Mouse (Mus musculus) cerebellum, adult 2 months (tissue): ENCODE measurements around the gene Psmd14. TPM values are rescaled to one million over a fixed set of nuclear protein-coding genes. Genes with fewer than 3 reads are reported as not detected.

Source experiments
- DNase-seq, 2 experiments: peaks; one replicate each; pipeline ENCODE4 v3.0.0; 2021
- H3K27ac ChIP-seq: fragments of 200-500 bp; 2 replicates; pipeline ENCODE4 v1.5.1; 2012; ENCODE audit warnings: low read length, control low read depth, inconsistent platforms; ENCODE audit not compliant: insufficient read depth
- H3K27me3 ChIP-seq: fragments of 200-500 bp; 2 replicates; pipeline ENCODE4 v1.6.1; 2012; ENCODE audit warnings: inconsistent platforms, mild to moderate bottlenecking, low read length, moderate library complexity; ENCODE audit not compliant: control insufficient read depth, insufficient read depth
- H3K4me1 ChIP-seq: fragments of 200-500 bp; 2 replicates; pipeline ENCODE4 v1.6.1; 2011; ENCODE audit warnings: low read length; ENCODE audit not compliant: control insufficient read depth, insufficient read depth
- H3K4me3 ChIP-seq: fragments of 200-500 bp; replicated peaks from 2 replicates; pipeline ENCODE3; 2011; ENCODE audit warnings: mild to moderate bottlenecking, low read depth, low read length, control low read depth; ENCODE audit not compliant: insufficient read depth
- CTCF ChIP-seq: fragments of 200-500 bp; IDR thresholded peaks from 2 replicates; pipeline ENCODE4 v1.5.1; 2011; ENCODE audit warnings: low read depth, mild to moderate bottlenecking, control low read depth, low read length, moderate library complexity, borderline replicate concordance; ENCODE audit not compliant: insufficient read depth
- POLR2A ChIP-seq: fragments of 200-500 bp; IDR thresholded peaks from 2 replicates; pipeline ENCODE4 v1.6.1; 2011; ENCODE audit warnings: low read length, control low read depth, borderline replicate concordance; ENCODE audit not compliant: insufficient read depth
- WGBS: fragments of 180-500 bp; shearing (Covaris S2); methylation state at CpG from one replicate; pipeline ENCODE4 v1.1.7; 2018; 5-methylcytosine and 5-hydroxymethylcytosine counted together
- polyA plus RNA-seq: library from polyadenylated mRNA; depleted of rRNA; stranded (reverse); fragments of >200 nt; gene quantifications from 2 replicates; pipeline ENCODE4 v1.2.3, GENCODE M21; 2012

Psmd14 gene
- polyA plus RNA-seq, 1 experiment = 90.2 TPM

DNA sequence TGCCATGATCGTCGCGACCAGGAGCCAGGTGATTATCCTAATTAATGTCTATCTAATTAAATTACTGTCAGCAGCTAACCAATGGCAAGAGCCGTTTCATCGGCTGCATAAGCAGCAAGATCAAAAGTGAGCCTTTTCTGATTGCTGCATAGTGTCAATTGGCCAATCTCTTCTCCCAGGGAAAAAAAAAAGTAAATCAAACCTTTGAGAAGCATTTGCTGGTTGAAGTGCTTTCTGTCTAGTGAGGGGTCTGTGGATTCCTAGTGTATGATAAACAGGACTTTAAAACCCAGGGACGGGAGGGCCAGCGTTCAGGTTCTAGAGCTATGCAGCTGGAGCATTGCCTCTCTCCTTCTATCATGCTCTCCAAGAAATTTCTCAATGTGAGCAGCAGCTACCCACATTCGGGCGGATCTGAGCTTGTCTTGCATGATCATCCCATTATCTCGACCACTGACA, 92.9 kb downstream of the Psmd14 start:
- no peak for TF ChIP-seq POLR2A
- TF ChIP-seq CTCF = no peak
- H3K4me1 ChIP-seq = peaks cover 5% of the 10 kb centered on the region
- peak overlapping the region; percentile 4 for H3K4me3 ChIP-seq
- DNase-seq = peak in 1 of 2 experiments; percentile 36
- no peak overlapping the region for H3K27ac ChIP-seq
- peaks cover 3% of the 10 kb centered on the region; the same call in 1 of the 2 replicates for H3K27me3 ChIP-seq
- WGBS = 4% methylated on average over 10 of the region's 10 CpGs

DNA sequence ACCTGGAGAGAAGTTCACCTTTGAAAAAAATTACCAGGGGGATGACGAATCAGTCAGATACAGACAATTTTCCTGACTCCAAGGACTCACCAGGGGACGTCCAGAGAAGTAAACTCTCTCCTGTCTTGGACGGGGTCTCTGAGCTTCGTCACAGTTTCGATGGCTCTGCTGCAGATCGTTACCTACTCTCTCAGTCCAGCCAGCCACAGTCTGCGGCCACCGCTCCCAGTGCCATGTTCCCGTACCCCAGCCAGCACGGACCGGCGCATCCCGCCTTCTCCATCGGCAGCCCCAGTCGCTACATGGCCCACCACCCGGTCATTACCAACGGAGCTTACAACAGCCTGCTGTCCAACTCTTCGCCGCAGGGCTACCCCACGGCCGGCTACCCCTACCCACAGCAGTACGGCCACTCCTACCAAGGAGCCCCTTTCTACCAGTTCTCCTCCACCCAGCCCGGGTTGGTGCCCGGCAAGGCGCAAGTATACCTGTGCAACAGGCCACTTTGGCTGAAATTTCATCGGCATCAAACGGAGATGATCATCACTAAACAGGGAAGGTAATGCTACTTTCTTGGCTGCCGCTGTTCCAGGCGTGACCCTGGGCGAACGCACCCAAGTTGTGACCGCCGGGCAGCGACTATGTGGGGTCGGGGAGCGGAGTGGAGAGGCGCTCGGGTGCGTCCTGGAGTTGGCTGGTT, 93.5 kb downstream of the Psmd14 start:
- 3% methylated on average over 39 of the region's 39 CpGs for WGBS
- peaks cover 5% of the 10 kb centered on the region for H3K4me1 ChIP-seq
- no peak for TF ChIP-seq POLR2A
- TF ChIP-seq CTCF = no peak
- H3K27me3 ChIP-seq = peaks cover 3% of the 10 kb centered on the region; the same call in 1 of the 2 replicates
- H3K27ac ChIP-seq = no peak overlapping the region
- H3K4me3 ChIP-seq = peak overlapping the region; percentile 47
- peak; percentile 21 to 52 for DNase-seq

DNA sequence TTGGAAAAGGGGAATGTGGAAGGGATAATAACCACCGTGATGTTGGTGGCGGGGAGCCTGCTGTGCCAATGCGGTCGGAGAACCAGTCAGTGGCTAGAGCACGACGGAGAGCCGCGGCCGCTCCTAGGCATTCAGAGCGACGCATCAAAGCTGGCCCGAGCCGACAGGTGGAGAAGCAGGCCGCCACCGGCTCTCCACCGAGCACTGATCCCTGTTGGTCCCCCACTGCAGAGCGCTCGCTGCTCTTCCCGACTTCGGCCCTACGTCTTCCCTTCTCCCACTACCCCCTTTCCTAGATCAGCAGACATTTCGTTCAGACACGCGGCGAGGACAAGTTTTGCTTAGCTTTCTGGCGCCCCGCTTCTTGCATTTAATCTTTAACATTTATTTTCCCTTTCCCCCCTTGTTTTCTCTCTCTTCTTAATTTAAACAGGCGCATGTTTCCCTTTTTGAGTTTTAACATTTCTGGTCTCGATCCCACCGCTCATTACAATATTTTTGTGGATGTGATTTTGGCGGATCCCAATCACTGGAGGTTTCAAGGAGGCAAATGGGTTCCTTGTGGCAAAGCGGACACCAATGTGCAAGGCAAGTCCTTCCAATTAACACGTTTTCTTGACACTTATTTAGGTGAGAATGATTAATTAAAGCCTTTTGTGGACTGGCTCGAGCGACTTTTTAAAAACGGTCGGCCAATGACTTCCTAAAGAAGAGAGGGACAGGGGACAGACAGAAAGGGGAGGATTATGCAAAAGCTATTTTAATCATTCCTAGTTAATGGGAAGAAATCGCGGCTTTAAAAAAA, 94.2 kb downstream of the Psmd14 start:
- peak overlapping the region; percentile 47 for H3K4me3 ChIP-seq
- H3K27me3 ChIP-seq = peaks cover 3% of the 10 kb centered on the region; the same call in 1 of the 2 replicates
- 14% methylated on average over 39 of the region's 39 CpGs for WGBS
- H3K27ac ChIP-seq = no peak overlapping the region
- peaks cover 5% of the 10 kb centered on the region for H3K4me1 ChIP-seq
- peak; percentile 38 to 50 for DNase-seq
- TF ChIP-seq CTCF = no peak
- TF ChIP-seq POLR2A = no peak

DNA sequence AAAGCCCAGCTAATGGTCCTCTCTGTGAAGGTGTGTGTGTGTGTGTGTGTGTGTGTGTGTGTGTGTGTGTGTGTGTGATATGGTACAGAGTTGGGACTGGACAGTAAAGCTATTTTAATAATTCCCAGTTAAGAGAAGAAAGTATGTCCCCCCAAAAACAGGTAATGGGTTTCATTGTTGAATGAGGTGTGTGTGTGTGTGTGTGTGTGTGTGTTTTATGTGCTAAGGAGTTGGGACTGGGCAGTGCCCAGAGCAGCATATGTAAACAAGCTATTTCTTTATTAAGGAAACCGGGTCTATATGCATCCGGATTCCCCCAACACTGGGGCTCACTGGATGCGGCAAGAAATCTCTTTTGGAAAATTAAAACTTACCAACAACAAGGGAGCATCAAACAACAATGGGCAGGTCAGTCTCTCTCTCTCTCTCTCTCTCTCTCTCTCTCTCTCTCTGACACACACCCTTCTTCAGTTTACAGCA, 94.9 kb downstream of the Psmd14 start:
- H3K4me1 ChIP-seq = peaks cover 5% of the 10 kb centered on the region
- H3K27me3 ChIP-seq = peaks cover 5% of the 10 kb centered on the region; the same call in 1 of the 2 replicates
- TF ChIP-seq POLR2A (no peak), CTCF (no peak)
- no peak overlapping the region for H3K4me3 ChIP-seq
- DNase-seq = no peak
- no peak overlapping the region for H3K27ac ChIP-seq
- WGBS = 61% methylated on average over 3 of the region's 3 CpGs

DNA sequence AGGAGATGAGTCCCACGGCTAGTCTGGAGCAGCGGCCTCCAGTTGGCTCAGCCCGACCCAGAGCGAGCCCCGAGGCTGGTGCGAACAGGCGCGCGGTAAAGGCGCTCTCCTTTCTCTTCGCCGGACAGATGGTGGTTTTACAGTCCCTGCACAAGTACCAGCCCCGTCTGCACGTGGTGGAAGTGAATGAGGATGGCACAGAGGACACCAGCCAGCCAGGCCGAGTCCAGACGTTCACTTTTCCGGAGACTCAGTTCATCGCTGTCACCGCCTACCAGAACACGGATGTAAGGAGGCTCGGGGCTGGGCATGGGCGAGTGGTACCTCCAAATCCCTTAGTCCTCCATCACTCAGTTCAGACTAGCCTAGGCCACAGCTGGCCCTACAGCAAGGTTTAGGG, 95.7 kb downstream of the Psmd14 start:
- H3K27ac ChIP-seq = no peak overlapping the region
- no peak overlapping the region for H3K4me3 ChIP-seq
- 21% methylated on average over 22 of the region's 22 CpGs for WGBS
- peaks cover 11% of the 10 kb centered on the region; the same call in 1 of the 2 replicates for H3K27me3 ChIP-seq
- peaks cover 5% of the 10 kb centered on the region for H3K4me1 ChIP-seq
- TF ChIP-seq CTCF (no peak), POLR2A (no peak)
- DNase-seq = peak; percentile 26 to 48

DNA sequence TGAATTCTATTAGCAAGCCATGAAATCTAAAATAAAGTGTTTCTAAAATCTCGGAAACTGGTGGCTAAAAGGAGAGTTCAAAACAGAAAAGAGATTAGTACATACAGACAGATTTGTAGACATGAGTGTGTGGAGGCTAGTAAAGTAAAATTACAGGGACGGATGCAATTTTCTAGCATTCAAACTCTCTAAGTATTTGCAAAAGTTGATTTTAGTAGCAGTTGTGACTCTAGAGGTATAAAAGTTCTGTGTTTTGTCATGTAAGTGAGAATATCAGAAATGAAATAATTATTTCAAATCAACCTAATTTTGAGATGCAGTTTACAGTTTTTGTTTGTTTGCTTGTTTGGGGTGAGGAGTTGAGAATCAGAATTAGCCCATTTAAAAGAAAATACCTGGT, 96.3 kb downstream of the Psmd14 start:
- DNase-seq = no peak
- Histone ChIP-seq H3K27ac (no peak overlapping the region), H3K4me3 (no peak overlapping the region), H3K4me1 (peaks cover 5% of the 10 kb centered on the region), H3K27me3 (peaks cover 14% of the 10 kb centered on the region; the same call in 1 of the 2 replicates)
- WGBS = 85% methylated on average over 2 of the region's 2 CpGs
- TF ChIP-seq CTCF (no peak), POLR2A (no peak)

DNA sequence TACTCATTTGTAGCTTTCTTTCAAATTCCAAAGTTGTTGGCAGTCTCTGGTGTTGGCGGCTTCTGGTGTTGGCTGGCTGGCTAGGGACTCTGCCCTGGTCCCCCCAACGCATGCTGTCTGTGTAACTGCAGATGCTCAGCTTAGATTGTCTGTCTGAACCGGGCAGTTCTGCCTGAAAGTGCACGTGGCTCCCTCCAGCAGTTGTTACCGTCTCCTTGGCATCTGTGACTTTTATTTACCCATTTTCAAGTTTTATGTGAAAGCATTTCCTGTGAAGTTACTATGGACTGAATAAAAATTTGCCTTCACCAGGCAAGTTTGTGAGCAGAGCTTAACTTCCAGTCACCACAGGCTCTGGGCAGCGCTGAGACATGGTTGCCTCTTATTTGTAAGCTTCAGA, 97.3 kb downstream of the Psmd14 start:
- 56% methylated on average over 6 of the region's 6 CpGs for WGBS
- Histone ChIP-seq H3K27me3 (peaks cover 14% of the 10 kb centered on the region; the same call in 1 of the 2 replicates), H3K4me1 (peaks cover 5% of the 10 kb centered on the region), H3K4me3 (no peak overlapping the region), H3K27ac (no peak overlapping the region)
- TF ChIP-seq POLR2A = no peak
- no peak for TF ChIP-seq CTCF
- no peak for DNase-seq
